Mouse (Mus musculus) MEL (cell line): ENCODE measurements around the gene Lrrc47. TPM values are rescaled to one million over a fixed set of nuclear protein-coding genes. Genes with fewer than 3 reads are reported as not detected.

Experiments used
- DNase-seq: peaks from one replicate; pipeline ENCODE4 v3.0.0; 2011; ENCODE audit warnings: low read depth, low spot score
- H3K27ac ChIP-seq: 2 replicates; pipeline ENCODE4 v1.5.1; 2012; ENCODE audit warnings: low read depth, mild to moderate bottlenecking, control low read depth, low read length, moderate library complexity; ENCODE audit not compliant: control insufficient read depth
- H3K27me3 ChIP-seq, 2 experiments: fragments of 150-350 bp in 1 of 2; sonication (generic) in 1 of 2; 2 replicates each; pipeline ENCODE4 v1.6.1; 2012; ENCODE audit warnings: low read length in 2 of 2, mild to moderate bottlenecking in 2 of 2, improper control_type of control experiment in 1 of 2, moderate library complexity in 1 of 2; ENCODE audit not compliant: insufficient read depth in 2 of 2, control insufficient read depth in 1 of 2
- H3K36me3 ChIP-seq, 2 experiments: 2 replicates each; pipeline ENCODE4 v1.6.1; 2012 to 2014; ENCODE audit warnings: low read length in 2 of 2, improper control_type of control experiment in 1 of 2, inconsistent platforms in 1 of 2, mild to moderate bottlenecking in 1 of 2; ENCODE audit not compliant: insufficient read depth in 2 of 2, control insufficient read depth in 1 of 2
- H3K4me1 ChIP-seq, 2 experiments: fragments of 150-350 bp in 1 of 2; sonication (generic) in 1 of 2; 2 replicates each; pipeline ENCODE4 v1.6.1; 2012; ENCODE audit warnings: low read length in 2 of 2, improper control_type of control experiment in 1 of 2, mild to moderate bottlenecking in 1 of 2; ENCODE audit not compliant: insufficient read depth in 2 of 2, control insufficient read depth in 1 of 2
- H3K4me3 ChIP-seq, 2 experiments: fragments of 150-350 bp in 1 of 2; sonication (generic) in 1 of 2; 2 replicates each; pipeline ENCODE4 v1.5.1; 2012; ENCODE audit warnings: low read depth in 2 of 2, low read length in 2 of 2, mild to moderate bottlenecking in 2 of 2, moderate library complexity in 2 of 2, control low read depth in 1 of 2, improper control_type of control experiment in 1 of 2; ENCODE audit not compliant: control insufficient read depth in 1 of 2, insufficient read depth in 1 of 2
- H3K79me2 ChIP-seq: 2 replicates; pipeline ENCODE4 v1.6.1; 2012; ENCODE audit warnings: mild to moderate bottlenecking, low read length, moderate library complexity; ENCODE audit not compliant: control insufficient read depth, poor library complexity, insufficient read depth
- H3K9ac ChIP-seq: 2 replicates; pipeline ENCODE4 v1.6.1; 2012; ENCODE audit warnings: low read depth, mild to moderate bottlenecking, control low read depth, low read length, moderate library complexity; ENCODE audit not compliant: control insufficient read depth, poor library complexity, severe bottlenecking
- H3K9me3 ChIP-seq: fragments of 150-350 bp; sonication (generic); replicated peaks from 2 replicates; pipeline ENCODE4 v1.6.1; 2012; ENCODE audit warnings: mild to moderate bottlenecking, low read length, improper control_type of control experiment, moderate library complexity; ENCODE audit not compliant: insufficient read depth
- BHLHE40 ChIP-seq: IDR thresholded peaks from 2 replicates; pipeline ENCODE4 v1.6.1; 2012; ENCODE audit warnings: low read depth, mild to moderate bottlenecking, inconsistent platforms, low read length, improper control_type of control experiment, borderline replicate concordance
- CHD1 ChIP-seq: IDR thresholded peaks from 2 replicates; pipeline ENCODE4 v1.6.1; 2012; ENCODE audit warnings: low read depth, mild to moderate bottlenecking, inconsistent platforms, low read length, improper control_type of control experiment
- CHD2 ChIP-seq: IDR thresholded peaks from 2 replicates; pipeline ENCODE4 v1.6.1; 2011; ENCODE audit warnings: low read length, improper control_type of control experiment
- CTCF ChIP-seq, 3 experiments: IDR thresholded peaks in 2 of 3; conservative IDR thresholded peaks in 1 of 3; 2 replicates each; pipeline ENCODE4 v1.5.1; 2011 to 2012; ENCODE audit warnings: low read length in 3 of 3, low read depth in 2 of 3, mild to moderate bottlenecking in 2 of 3, improper control_type of control experiment in 1 of 3, inconsistent platforms in 1 of 3, mixed read lengths in 1 of 3, moderate library complexity in 1 of 3; ENCODE audit not compliant: control insufficient read depth in 1 of 3, insufficient read depth in 1 of 3, poor library complexity in 1 of 3, severe bottlenecking in 1 of 3
- E2F4 ChIP-seq: IDR thresholded peaks from 2 replicates; pipeline ENCODE4 v1.6.1; 2011; ENCODE audit warnings: low read depth, low read length, improper control_type of control experiment, borderline replicate concordance
- ELF1 ChIP-seq: IDR thresholded peaks from 2 replicates; pipeline ENCODE4 v1.6.1; 2014; ENCODE audit warnings: low read depth, mild to moderate bottlenecking, inconsistent platforms, low read length, improper control_type of control experiment, moderate library complexity
- EP300 ChIP-seq, 2 experiments: IDR thresholded peaks; 2 replicates each; pipeline ENCODE4 v1.6.1; 2011; ENCODE audit warnings: improper control_type of control experiment in 2 of 2, low read length in 2 of 2, low read depth in 1 of 2, mild to moderate bottlenecking in 1 of 2
- ETS1 ChIP-seq: IDR thresholded peaks from 2 replicates; pipeline ENCODE4 v1.6.1; 2012; ENCODE audit warnings: low read depth, mild to moderate bottlenecking, inconsistent platforms, low read length, improper control_type of control experiment, moderate library complexity
- GABPA ChIP-seq: IDR thresholded peaks from 2 replicates; pipeline ENCODE4 v1.6.1; 2012; ENCODE audit warnings: low read depth, mild to moderate bottlenecking, inconsistent platforms, low read length, improper control_type of control experiment, moderate library complexity
- GATA1 ChIP-seq: IDR thresholded peaks from 2 replicates; pipeline ENCODE4 v1.6.1; 2011; ENCODE audit warnings: low read depth, low read length, improper control_type of control experiment
- HCFC1 ChIP-seq: IDR thresholded peaks from 2 replicates; pipeline ENCODE4 v1.6.1; 2012; ENCODE audit warnings: low read depth, mild to moderate bottlenecking, inconsistent platforms, low read length, improper control_type of control experiment, moderate library complexity
- JUND ChIP-seq: IDR thresholded peaks from 2 replicates; pipeline ENCODE4 v1.6.1; 2011; ENCODE audit warnings: low read depth, mild to moderate bottlenecking, improper control_type of control experiment, low read length
- KAT2A ChIP-seq: conservative IDR thresholded peaks from 2 replicates; pipeline ENCODE4 v1.6.1; 2012; ENCODE audit warnings: low read depth, low read length, improper control_type of control experiment, inconsistent platforms
- MAFK ChIP-seq: IDR thresholded peaks from 2 replicates; pipeline ENCODE4 v1.6.1; 2011; ENCODE audit warnings: low read depth, mild to moderate bottlenecking, low read length, improper control_type of control experiment, borderline replicate concordance
- MAX ChIP-seq: IDR thresholded peaks from 2 replicates; pipeline ENCODE4 v1.6.1; 2011; ENCODE audit warnings: low read length, improper control_type of control experiment
- MAZ ChIP-seq: IDR thresholded peaks from 2 replicates; pipeline ENCODE4 v1.6.1; 2012; ENCODE audit warnings: low read depth, mild to moderate bottlenecking, inconsistent platforms, low read length, improper control_type of control experiment
- MEF2A ChIP-seq: IDR thresholded peaks from 2 replicates; pipeline ENCODE4 v1.6.1; 2014; ENCODE audit warnings: low read depth, mild to moderate bottlenecking, inconsistent platforms, low read length, improper control_type of control experiment; ENCODE audit not compliant: poor library complexity, insufficient replicate concordance, severe bottlenecking; ENCODE audit errors: extremely low read depth
- MXI1 ChIP-seq: IDR thresholded peaks from 2 replicates; pipeline ENCODE4 v1.6.1; 2011; ENCODE audit warnings: mild to moderate bottlenecking, low read depth, low read length, improper control_type of control experiment
- MYB ChIP-seq: IDR thresholded peaks from 2 replicates; pipeline ENCODE4 v1.6.1; 2011; ENCODE audit warnings: mild to moderate bottlenecking, low read depth, low read length, improper control_type of control experiment
- NELFE ChIP-seq: IDR thresholded peaks from 2 replicates; pipeline ENCODE4 v1.6.1; 2011; ENCODE audit warnings: low read depth, low read length, improper control_type of control experiment
- POLR2A ChIP-seq, 2 experiments: IDR thresholded peaks; 2 replicates each; pipeline ENCODE4 v1.6.1; 2011 to 2012; ENCODE audit warnings: low read length in 2 of 2, mild to moderate bottlenecking in 2 of 2, control low read depth in 1 of 2, improper control_type of control experiment in 1 of 2, low read depth in 1 of 2, moderate library complexity in 1 of 2; ENCODE audit not compliant: control insufficient read depth in 1 of 2, insufficient read depth in 1 of 2, poor library complexity in 1 of 2
- POLR2AphosphoS2 ChIP-seq: IDR thresholded peaks from 2 replicates; pipeline ENCODE4 v1.6.1; 2011; ENCODE audit warnings: low read length, improper control_type of control experiment
- POLR2AphosphoS5 ChIP-seq: IDR thresholded peaks from 2 replicates; pipeline ENCODE4 v1.6.1; 2012; ENCODE audit warnings: low read depth, borderline replicate concordance, mild to moderate bottlenecking, inconsistent platforms, low read length, moderate library complexity, mixed read lengths
- RAD21 ChIP-seq: IDR thresholded peaks from 2 replicates; pipeline ENCODE4 v1.6.1; 2011; ENCODE audit warnings: mild to moderate bottlenecking, low read depth, low read length, improper control_type of control experiment
- RCOR1 ChIP-seq: IDR thresholded peaks from 2 replicates; pipeline ENCODE4 v1.6.1; 2012; ENCODE audit warnings: low read depth, mild to moderate bottlenecking, inconsistent platforms, low read length, improper control_type of control experiment
- SIN3A ChIP-seq: IDR thresholded peaks from 2 replicates; pipeline ENCODE4 v1.6.1; 2012; ENCODE audit warnings: low read length, improper control_type of control experiment, inconsistent platforms
- SMC3 ChIP-seq: IDR thresholded peaks from 2 replicates; pipeline ENCODE4 v1.6.1; 2011; ENCODE audit warnings: low read depth, low read length, improper control_type of control experiment
- TAL1 ChIP-seq: IDR thresholded peaks from 2 replicates; pipeline ENCODE4 v1.6.1; 2012; ENCODE audit warnings: mild to moderate bottlenecking, inconsistent platforms, low read length, moderate library complexity, mixed read lengths
- TBP ChIP-seq: IDR thresholded peaks from 2 replicates; pipeline ENCODE4 v1.8.0; 2011; ENCODE audit warnings: low read depth, low read length, improper control_type of control experiment
- TCF12 ChIP-seq: IDR thresholded peaks from 2 replicates; pipeline ENCODE4 v1.6.1; 2014; ENCODE audit warnings: low read depth, mild to moderate bottlenecking, inconsistent platforms, low read length, improper control_type of control experiment, moderate library complexity
- UBTF ChIP-seq: IDR thresholded peaks from 2 replicates; pipeline ENCODE4 v1.6.1; 2012; ENCODE audit warnings: low read depth, mild to moderate bottlenecking, inconsistent platforms, low read length, improper control_type of control experiment, moderate library complexity, borderline replicate concordance; ENCODE audit not compliant: insufficient read depth
- USF2 ChIP-seq, 2 experiments: IDR thresholded peaks; 2 replicates each; pipeline ENCODE4 v1.6.1; 2011 to 2012; ENCODE audit warnings: improper control_type of control experiment in 2 of 2, low read length in 2 of 2, borderline replicate concordance in 1 of 2, inconsistent platforms in 1 of 2, low read depth in 1 of 2, mild to moderate bottlenecking in 1 of 2; ENCODE audit not compliant: insufficient read depth in 1 of 2
- ZKSCAN1 ChIP-seq: IDR thresholded peaks from 2 replicates; pipeline ENCODE4 v1.6.1; 2012; ENCODE audit warnings: low read depth, mild to moderate bottlenecking, inconsistent platforms, low read length, improper control_type of control experiment, moderate library complexity
- ZMIZ1 ChIP-seq: IDR thresholded peaks from 2 replicates; pipeline ENCODE4 v1.6.1; 2012; ENCODE audit warnings: low read depth, mild to moderate bottlenecking, inconsistent platforms, low read length, improper control_type of control experiment, moderate library complexity
- ZNF384 ChIP-seq: IDR thresholded peaks from 2 replicates; pipeline ENCODE4 v1.6.1; 2012; ENCODE audit warnings: low read depth, mild to moderate bottlenecking, inconsistent platforms, low read length, improper control_type of control experiment
- polyA plus RNA-seq, 2 experiments: library from polyadenylated mRNA; stranded (reverse) in 1 of 2; unstranded in 1 of 2; fragments of >175 nt in 1 of 2; fragments of >200 nt in 1 of 2; gene quantifications; 2 replicates each; pipeline versions ENCODE4 v1.2.1 to v1.2.4; 2012; ENCODE audit warnings: low replicate concordance in 2 of 2, low read depth in 1 of 2; ENCODE audit not compliant: insufficient read length in 2 of 2, insufficient read depth in 1 of 2, missing spikeins in 1 of 2
- total RNA-seq: library from RNA; depleted of rRNA; stranded (reverse); fragments of 300-350 nt; gene quantifications from 2 replicates; pipeline ENCODE4 v1.2.3, GENCODE M21; 2012

The Lrrc47 gene
- total and polyA plus RNA-seq, 3 experiments: 54.3 to 117 TPM; not detected in 1

GRCm38 (mm10) chr4:154023754-154024601 is 12.4 kb downstream of the Lrrc47 start:
- peak overlapping the region; percentile 97 for H3K27ac ChIP-seq
- peak overlapping the region; percentile 74 to 79 for H3K4me3 ChIP-seq
- peaks cover 0 to 13% of the 10 kb centered on the region in 2 experiments; a peak in 3 of 4 replicates for H3K4me1 ChIP-seq
- H3K9me3 ChIP-seq: no peaks in the 10 kb centered on the region
- peaks cover 16% of the 10 kb centered on the region for H3K79me2 ChIP-seq
- DNase-seq: peak; percentile 92
- H3K9ac ChIP-seq: peak overlapping the region; percentile 84
- peaks cover 0 to 11% of the 10 kb centered on the region in 2 experiments for H3K36me3 ChIP-seq
- no peaks in the 10 kb centered on the region for H3K27me3 ChIP-seq
- TF ChIP-seq EP300 (IDR thresholded peaks at IDR 0.05; ENCODE audit: low read depth in 1 of 2, low read length in 2 of 2) (peak; percentile 76 to 89), SMC3 (no peak), GATA1 (peak; percentile 93), GABPA (no peak), POLR2AphosphoS2 (0 out of 2 replicates have a peak, but pooled peaks have one; percentile 43), ZKSCAN1 (no peak), RAD21 (no peak), POLR2AphosphoS5 (no peak), SIN3A (peak; percentile 64; the same call in 1 of the 2 replicates), RCOR1 (peak; percentile 52), TBP (no peak; the same call in 1 of the 2 replicates), MXI1 (no peak; the same call in 1 of the 2 replicates), HCFC1 (peak; percentile 55; the same call in 1 of the 2 replicates), CHD2 (0 out of 2 replicates have a peak, but pooled peaks have one; percentile 38), BHLHE40 (0 out of 2 replicates have a peak, but pooled peaks have one; percentile 29), POLR2A (IDR thresholded peaks at IDR 0.05; ENCODE audit: control insufficient read depth in 1 of 2, insufficient read depth in 1 of 2, low read depth in 1 of 2, low read length in 2 of 2, poor library complexity in 1 of 2) (peak; percentile 14 to 44; a peak in 2 of 4 replicates), CHD1 (0 out of 2 replicates have a peak, but pooled peaks have one; percentile 32), JUND (no peak), MAX (no peak; the same call in 1 of the 2 replicates), ETS1 (peak; percentile 74; the same call in 1 of the 2 replicates), UBTF (no peak), USF2 (IDR thresholded peaks at IDR 0.05; ENCODE audit: borderline replicate concordance in 1 of 2, insufficient read depth in 1 of 2, low read depth in 1 of 2, low read length in 2 of 2) (no peak), CTCF (IDR thresholded peaks at IDR 0.05 in 2 of 3, conservative IDR thresholded peaks at IDR 0.05 in 1 of 3; ENCODE audit: control insufficient read depth in 1 of 3, insufficient read depth in 1 of 3, low read depth in 2 of 3, low read length in 3 of 3, poor library complexity in 1 of 3, severe bottlenecking in 1 of 3) (no peak), MEF2A (no peak), MYB (no peak), TCF12 (peak; percentile 88), ZNF384 (no peak), NELFE (no peak; the same call in none of the 2 replicates), ZMIZ1 (peak; percentile 30; the same call in 1 of the 2 replicates), TAL1 (peak; percentile 88), ELF1 (peak; percentile 7; the same call in 1 of the 2 replicates), MAFK (no peak), E2F4 (no peak), KAT2A (no peak), MAZ (peak; percentile 75; the same call in 1 of the 2 replicates)
